Mouse (Mus musculus) megakaryocyte-erythroid progenitor cell, adult 5 weeks (primary cell): ENCODE data around the gene Gpr4. TPM values are rescaled to one million over a fixed set of nuclear protein-coding genes. Genes with fewer than 3 reads are reported as not detected.

Source experiments
- polyA plus RNA-seq: library from polyadenylated mRNA; stranded (reverse); fragments of >175 nt; gene quantifications from 2 replicates; pipeline ENCODE4 v1.2.3, GENCODE M21; 2012

Gene Gpr4
- 0.10 and 0.34 TPM in 2 replicates for polyA plus RNA-seq

GRCm38 (mm10) chr7:19211996-19212755 is at the start of gene Gpr4:
TSS of gene Gpr4 (plus strand) at chr7:19212538.

GRCm38 (mm10) chr7:19165656-19166423 is 46.5 kb upstream of the Gpr4 start, which contains the start of gene Gipr:
TSS of gene Gipr (minus strand) at chr7:19166127.

GRCm38 (mm10) chr7:19175708-19176515 is 36.4 kb upstream of the Gpr4 start, which contains the start of gene Eml2:
TSS of gene Eml2 (plus strand) at chr7:19176421.

GRCm38 (mm10) chr7:19227883-19228792 is 15.8 kb downstream of the Gpr4 start, which contains the start of gene Opa3:
TSS of gene Opa3 (plus strand) at chr7:19228334.

GRCm38 (mm10) chr7:19271238-19272172 is 59.2 kb downstream of the Gpr4 start, which contains the start of gene Vasp:
TSS of gene Vasp (minus strand) at chr7:19271817.

Other genes with a start within 250 kb of the Gpr4 start
- gene Nanos2, start 225.1 kb upstream of the Gpr4 start, polyA plus RNA-seq: not detected in 2 replicates
- 0.44 and 0.51 TPM in 2 replicates for gene Mypop, start 221.3 kb upstream of the Gpr4 start, polyA plus RNA-seq
- 99.0 and 114 TPM in 2 replicates for gene Irf2bp1, start 208.5 kb upstream of the Gpr4 start, polyA plus RNA-seq
- gene Foxa3, start 189.0 kb upstream of the Gpr4 start, polyA plus RNA-seq: not detected in 2 replicates
- 198 and 236 TPM in 2 replicates for gene Sympk, start 188.2 kb upstream of the Gpr4 start, polyA plus RNA-seq
- 0.05 TPM in 1 of 2 replicates, not detected in the other for gene Rsph6a, start 157.8 kb upstream of the Gpr4 start, polyA plus RNA-seq
- 41.0 and 66.8 TPM in 2 replicates for gene Dmwd, start 136.3 kb upstream of the Gpr4 start, polyA plus RNA-seq
- 13.5 and 23.0 TPM in 2 replicates for gene Dmpk, start 128.7 kb upstream of the Gpr4 start, polyA plus RNA-seq
- gene Six5, start 117.9 kb upstream of the Gpr4 start, polyA plus RNA-seq: 13.5 and 23.0 TPM in 2 replicates
- 0.06 TPM in 1 of 2 replicates, not detected in the other for gene Gm4969, start 94.2 kb upstream of the Gpr4 start, polyA plus RNA-seq
- 16.3 and 20.9 TPM in 2 replicates for gene Fbxo46, start 92.7 kb upstream of the Gpr4 start, polyA plus RNA-seq
- gene Qpctl, start 63.2 kb upstream of the Gpr4 start, polyA plus RNA-seq: 11.6 and 14.2 TPM in 2 replicates
- 52.2 and 53.2 TPM in 2 replicates for gene Snrpd2, start 62.8 kb upstream of the Gpr4 start, polyA plus RNA-seq
- 0.02 and 0.15 TPM in 2 replicates for gene Gipr, start 46.4 kb upstream of the Gpr4 start, polyA plus RNA-seq
- gene Eml2, start 36.1 kb upstream of the Gpr4 start, polyA plus RNA-seq: 19.2 and 24.7 TPM in 2 replicates
- 15.0 and 16.4 TPM in 2 replicates for gene Opa3, start 15.8 kb downstream of the Gpr4 start, polyA plus RNA-seq
- 292 and 301 TPM in 2 replicates for gene Vasp, start 59.3 kb downstream of the Gpr4 start, polyA plus RNA-seq
- gene Ppm1n, start 67.5 kb downstream of the Gpr4 start, polyA plus RNA-seq: 0.04 and 1.4 TPM in 2 replicates
- gene Rtn2, start 70.1 kb downstream of the Gpr4 start, polyA plus RNA-seq: 0.21 and 0.27 TPM in 2 replicates
- gene Fosb, start 97.5 kb downstream of the Gpr4 start, polyA plus RNA-seq: 1,389 and 2,050 TPM in 2 replicates
- 101 and 103 TPM in 2 replicates for gene Ercc1, start 132.2 kb downstream of the Gpr4 start, polyA plus RNA-seq
- gene Cd3eap, start 146.9 kb downstream of the Gpr4 start, polyA plus RNA-seq: 27.5 and 29.4 TPM in 2 replicates
- 25.2 and 26.0 TPM in 2 replicates for gene Ppp1r13l, start 147.2 kb downstream of the Gpr4 start, polyA plus RNA-seq
- 53.5 and 65.8 TPM in 2 replicates for gene Ercc2, start 169.5 kb downstream of the Gpr4 start, polyA plus RNA-seq
- 0.63 and 0.65 TPM in 2 replicates for gene Klc3, start 191.6 kb downstream of the Gpr4 start, polyA plus RNA-seq
- gene Ckm, start 192.2 kb downstream of the Gpr4 start, polyA plus RNA-seq: 3.2 and 3.9 TPM in 2 replicates
- 76.5 and 81.2 TPM in 2 replicates for gene Mark4, start 246.3 kb downstream of the Gpr4 start, polyA plus RNA-seq